Mouse (Mus musculus): ENCODE measurements at regions not wholly inside any gene's neighbourhood (a gene's known extent, or its start where the extent isn't known, plus 50 kb on each side); places are given as distances from the start of the nearest gene placed in this dataset.

GRCm38 (mm10) chr15:56979353-56979752, 498.1 kb downstream of the Slc22a22 start:
- DNase-seq (ENCODE audit: low read depth), result no peak

GRCm38 (mm10) chr15:56975446-56976433, 501.7 kb downstream of the Slc22a22 start:
- no peak for DNase-seq (ENCODE audit: low read depth)

- peak; percentile 63 for DNase-seq (ENCODE audit: low read depth)
These were observed 507.3 kb downstream of the Slc22a22 start for GRCm38 (mm10) chr15:56970140-56970539.

- no peak for DNase-seq (ENCODE audit: low read depth)
These were observed 521.1 kb downstream of the Slc22a22 start for GRCm38 (mm10) chr15:56956356-56956755.

- no peak for DNase-seq (ENCODE audit: low read depth)
These were observed 525.2 kb downstream of the Slc22a22 start for GRCm38 (mm10) chr15:56952176-56952575.

- no peak for DNase-seq (ENCODE audit: low read depth)
These were observed 526.6 kb downstream of the Slc22a22 start for GRCm38 (mm10) chr15:56950824-56951223.

- no peak for DNase-seq (ENCODE audit: low read depth)
These were observed 536.5 kb downstream of the Slc22a22 start for GRCm38 (mm10) chr15:56940891-56941290.

GRCm38 (mm10) chr15:56896553-56896952, 580.9 kb downstream of the Slc22a22 start:
- DNase-seq (ENCODE audit: low read depth), result peak; percentile 57

- no peak for DNase-seq (ENCODE audit: low read depth)
These were observed 595.9 kb downstream of the Slc22a22 start for GRCm38 (mm10) chr15:56881501-56881900.

GRCm38 (mm10) chr15:56865879-56866278, 611.5 kb downstream of the Slc22a22 start:
- no peak for DNase-seq (ENCODE audit: low read depth)

- no peak for DNase-seq (ENCODE audit: low read depth)
These were observed 612.2 kb downstream of the Slc22a22 start for GRCm38 (mm10) chr15:56865035-56865804.

- DNase-seq (ENCODE audit: low read depth), result peak; percentile 51
These were observed 618.6 kb downstream of the Slc22a22 start for GRCm38 (mm10) chr15:56858627-56859334.

- DNase-seq (ENCODE audit: low read depth), result no peak
These were observed 619.3 kb downstream of the Slc22a22 start for GRCm38 (mm10) chr15:56858134-56858533.

- no peak for DNase-seq (ENCODE audit: low read depth)
These were observed 621.4 kb downstream of the Slc22a22 start for GRCm38 (mm10) chr15:56856057-56856456.

- DNase-seq (ENCODE audit: low read depth), result no peak
These were observed 624.3 kb downstream of the Slc22a22 start for GRCm38 (mm10) chr15:56853106-56853505.

GRCm38 (mm10) chr15:56847469-56848128, 629.8 kb downstream of the Slc22a22 start:
- DNase-seq (ENCODE audit: low read depth), result no peak

GRCm38 (mm10) chr15:56844574-56844973, 632.9 kb downstream of the Slc22a22 start:
- peak; percentile 63 for DNase-seq (ENCODE audit: low read depth)

GRCm38 (mm10) chr15:56841516-56841915, 635.9 kb downstream of the Slc22a22 start:
- peak; percentile 90 for DNase-seq (ENCODE audit: low read depth)

GRCm38 (mm10) chr15:56837292-56837691, 640.1 kb downstream of the Slc22a22 start:
- no peak for DNase-seq (ENCODE audit: low read depth)

- DNase-seq (ENCODE audit: low read depth), result no peak
These were observed 642.8 kb downstream of the Slc22a22 start for GRCm38 (mm10) chr15:56834621-56835020.

GRCm38 (mm10) chr15:56832666-56833065, 644.8 kb downstream of the Slc22a22 start:
- no peak for DNase-seq (ENCODE audit: low read depth)
